Mouse (Mus musculus): ENCODE measurements around the gene Fgfr2. TPM values are rescaled to one million over a fixed set of nuclear protein-coding genes. Genes with fewer than 3 reads are reported as not detected.
"Not testable (repeated sequence)": the region's sequence is repeated elsewhere in the genome, so short reads cannot be mapped to it uniquely, and the experiment has no call there.

Gene Fgfr2
- polyA plus RNA-seq, 1 experiment from 2014 or later, result 169 TPM

GRCm38 (mm10) chr7:131133181-131133580 is 1990.0 kb downstream of the Fgfr2 start:
- Histone ChIP-seq H3K27ac (ENCODE audit: low read length) (no peak overlapping the region), H3K9me3 (ENCODE audit: control insufficient read depth, low read depth, low read length) (no peaks in the 10 kb centered on the region), H3K4me3 (ENCODE audit: low read depth, low read length) (no peak overlapping the region), H3K27me3 (ENCODE audit: control insufficient read depth, insufficient read depth, low read length) (no peaks in the 10 kb centered on the region), H3K4me1 (ENCODE audit: control insufficient read depth, insufficient read depth, low read length) (no peaks in the 10 kb centered on the region), H3K36me3 (ENCODE audit: control insufficient read depth, insufficient read depth, low read length) (no peaks in the 10 kb centered on the region), H3K9ac (replicated peaks; ENCODE audit: low read depth, low read length) (no peak overlapping the region), H3K4me2 (replicated peaks; ENCODE audit: low read depth, low read length) (no peak overlapping the region)
- ATAC-seq (ENCODE audit: insufficient number of reproducible peaks, insufficient read depth, low FRiP score, low read depth), result no peak
- WGBS, result 70% methylated on average over 3 of the region's 3 CpGs

GRCm38 (mm10) chr7:131130021-131130420 is 1993.1 kb downstream of the Fgfr2 start:
- H3K4me1 ChIP-seq (ENCODE audit: control insufficient read depth, insufficient read depth, low read length), result no peaks in the 10 kb centered on the region
- no peak overlapping the region for H3K27ac ChIP-seq (ENCODE audit: low read length)
- no peaks in the 10 kb centered on the region for H3K36me3 ChIP-seq (ENCODE audit: control insufficient read depth, insufficient read depth, low read length)
- no peaks in the 10 kb centered on the region for H3K9me3 ChIP-seq (ENCODE audit: control insufficient read depth, low read depth, low read length)
- H3K9ac ChIP-seq (replicated peaks; ENCODE audit: low read depth, low read length), result no peak overlapping the region
- no peaks in the 10 kb centered on the region for H3K27me3 ChIP-seq (ENCODE audit: control insufficient read depth, insufficient read depth, low read length)
- no peak; the same call in 1 of the 2 replicates for ATAC-seq (ENCODE audit: insufficient number of reproducible peaks, insufficient read depth, low FRiP score, low read depth)
- WGBS, result 54% methylated on average over 12 of the region's 12 CpGs
- H3K4me3 ChIP-seq (ENCODE audit: low read depth, low read length), result no peak overlapping the region
- no peak overlapping the region for H3K4me2 ChIP-seq (replicated peaks; ENCODE audit: low read depth, low read length)

GRCm38 (mm10) chr7:131122210-131122807 is 2000.8 kb downstream of the Fgfr2 start:
- no peaks in the 10 kb centered on the region for H3K9me3 ChIP-seq (ENCODE audit: control insufficient read depth, low read depth, low read length)
- no peaks in the 10 kb centered on the region for H3K27me3 ChIP-seq (ENCODE audit: control insufficient read depth, insufficient read depth, low read length)
- no peak overlapping the region for H3K4me3 ChIP-seq (ENCODE audit: low read depth, low read length)
- no peak overlapping the region for H3K27ac ChIP-seq (ENCODE audit: low read length)
- no peaks in the 10 kb centered on the region for H3K36me3 ChIP-seq (ENCODE audit: control insufficient read depth, insufficient read depth, low read length)
- H3K4me2 ChIP-seq (replicated peaks; ENCODE audit: low read depth, low read length), result no peak overlapping the region
- no peak overlapping the region for H3K9ac ChIP-seq (replicated peaks; ENCODE audit: low read depth, low read length)
- 94% methylated on average over 2 of the region's 2 CpGs for WGBS
- H3K4me1 ChIP-seq (ENCODE audit: control insufficient read depth, insufficient read depth, low read length), result no peaks in the 10 kb centered on the region
- no peak for ATAC-seq (ENCODE audit: insufficient number of reproducible peaks, insufficient read depth, low FRiP score, low read depth)

GRCm38 (mm10) chr7:131114434-131114833 is 2008.7 kb downstream of the Fgfr2 start:
- WGBS, result 85% methylated on average over 2 of the region's 2 CpGs
- no peak for ATAC-seq (ENCODE audit: insufficient number of reproducible peaks, insufficient read depth, low FRiP score, low read depth)
- no peak overlapping the region for H3K4me3 ChIP-seq (ENCODE audit: low read depth, low read length)

GRCm38 (mm10) chr7:131113676-131114075 is 2009.5 kb downstream of the Fgfr2 start:
- Histone ChIP-seq H3K4me3 (ENCODE audit: low read depth, low read length) (no peak overlapping the region), H3K27ac (ENCODE audit: low read length) (no peak overlapping the region), H3K36me3 (ENCODE audit: control insufficient read depth, insufficient read depth, low read length) (no peaks in the 10 kb centered on the region), H3K9ac (replicated peaks; ENCODE audit: low read depth, low read length) (no peak overlapping the region), H3K9me3 (ENCODE audit: control insufficient read depth, low read depth, low read length) (no peaks in the 10 kb centered on the region), H3K27me3 (ENCODE audit: control insufficient read depth, insufficient read depth, low read length) (no peaks in the 10 kb centered on the region), H3K4me1 (ENCODE audit: control insufficient read depth, insufficient read depth, low read length) (no peaks in the 10 kb centered on the region), H3K4me2 (replicated peaks; ENCODE audit: low read depth, low read length) (no peak overlapping the region)
- ATAC-seq (ENCODE audit: insufficient number of reproducible peaks, insufficient read depth, low FRiP score, low read depth), result no peak
- 49% methylated on average over 6 of the region's 6 CpGs for whole genome bisulfite sequencing

More at GRCm38 (mm10) chr7:131114434-131114833, 2008.7 kb downstream of the Fgfr2 start:
- Histone ChIP-seq H3K4me2 (replicated peaks; ENCODE audit: low read depth, low read length) (no peak overlapping the region), H3K4me1 (ENCODE audit: control insufficient read depth, insufficient read depth, low read length) (no peaks in the 10 kb centered on the region), H3K27ac (ENCODE audit: low read length) (no peak overlapping the region), H3K27me3 (ENCODE audit: control insufficient read depth, insufficient read depth, low read length) (no peaks in the 10 kb centered on the region), H3K9me3 (ENCODE audit: control insufficient read depth, low read depth, low read length) (no peaks in the 10 kb centered on the region), H3K36me3 (ENCODE audit: control insufficient read depth, insufficient read depth, low read length) (no peaks in the 10 kb centered on the region), H3K9ac (replicated peaks; ENCODE audit: low read depth, low read length) (no peak overlapping the region)

GRCm38 (mm10) chr7:131112486-131112885 is 2010.7 kb downstream of the Fgfr2 start:
- Histone ChIP-seq H3K9ac (replicated peaks; ENCODE audit: low read depth, low read length) (no peak overlapping the region), H3K27me3 (ENCODE audit: control insufficient read depth, insufficient read depth, low read length) (no peaks in the 10 kb centered on the region), H3K27ac (ENCODE audit: low read length) (no peak overlapping the region), H3K4me2 (replicated peaks; ENCODE audit: low read depth, low read length) (no peak overlapping the region), H3K9me3 (ENCODE audit: control insufficient read depth, low read depth, low read length) (no peaks in the 10 kb centered on the region), H3K36me3 (ENCODE audit: control insufficient read depth, insufficient read depth, low read length) (no peaks in the 10 kb centered on the region), H3K4me3 (ENCODE audit: low read depth, low read length) (no peak overlapping the region), H3K4me1 (ENCODE audit: control insufficient read depth, insufficient read depth, low read length) (no peaks in the 10 kb centered on the region)
- no peak for ATAC-seq (ENCODE audit: insufficient number of reproducible peaks, insufficient read depth, low FRiP score, low read depth)
- WGBS, result 38% methylated on average over 3 of the region's 3 CpGs

GRCm38 (mm10) chr7:131082403-131082802 is 2040.7 kb downstream of the Fgfr2 start:
- 85% methylated on average over 9 of the region's 9 CpGs for WGBS
- not testable (repeated sequence) for H3K27me3 ChIP-seq (ENCODE audit: control insufficient read depth, insufficient read depth, low read length); H3K9me3 ChIP-seq (ENCODE audit: control insufficient read depth, low read depth, low read length); H3K4me1 ChIP-seq (ENCODE audit: control insufficient read depth, insufficient read depth, low read length); H3K9ac ChIP-seq (replicated peaks; ENCODE audit: low read depth, low read length); H3K4me2 ChIP-seq (replicated peaks; ENCODE audit: low read depth, low read length); H3K27ac ChIP-seq (ENCODE audit: low read length); ATAC-seq (ENCODE audit: insufficient number of reproducible peaks, insufficient read depth, low FRiP score, low read depth); H3K4me3 ChIP-seq (ENCODE audit: low read depth, low read length); H3K36me3 ChIP-seq (ENCODE audit: control insufficient read depth, insufficient read depth, low read length)

GRCm38 (mm10) chr7:131075956-131076355 is 2047.2 kb downstream of the Fgfr2 start:
- H3K27ac ChIP-seq (ENCODE audit: low read length), result no peak overlapping the region

GRCm38 (mm10) chr7:131074098-131074497 is 2049.1 kb downstream of the Fgfr2 start:
- not testable (repeated sequence) for H3K27ac ChIP-seq (ENCODE audit: low read length); H3K4me1 ChIP-seq (ENCODE audit: control insufficient read depth, insufficient read depth, low read length); H3K27me3 ChIP-seq (ENCODE audit: control insufficient read depth, insufficient read depth, low read length); H3K4me2 ChIP-seq (replicated peaks; ENCODE audit: low read depth, low read length); H3K9me3 ChIP-seq (ENCODE audit: control insufficient read depth, low read depth, low read length); H3K9ac ChIP-seq (replicated peaks; ENCODE audit: low read depth, low read length); H3K4me3 ChIP-seq (ENCODE audit: low read depth, low read length); H3K36me3 ChIP-seq (ENCODE audit: control insufficient read depth, insufficient read depth, low read length); ATAC-seq (ENCODE audit: insufficient number of reproducible peaks, insufficient read depth, low FRiP score, low read depth)
- WGBS, result 81% methylated on average over 6 of the region's 6 CpGs

More at GRCm38 (mm10) chr7:131075956-131076355, 2047.2 kb downstream of the Fgfr2 start:
- Histone ChIP-seq H3K4me2 (replicated peaks; ENCODE audit: low read depth, low read length) (no peak overlapping the region), H3K27me3 (ENCODE audit: control insufficient read depth, insufficient read depth, low read length) (no peaks in the 10 kb centered on the region), H3K4me1 (ENCODE audit: control insufficient read depth, insufficient read depth, low read length) (no peaks in the 10 kb centered on the region), H3K9ac (replicated peaks; ENCODE audit: low read depth, low read length) (no peak overlapping the region), H3K4me3 (ENCODE audit: low read depth, low read length) (no peak overlapping the region), H3K36me3 (ENCODE audit: control insufficient read depth, insufficient read depth, low read length) (no peaks in the 10 kb centered on the region), H3K9me3 (ENCODE audit: control insufficient read depth, low read depth, low read length) (no peaks in the 10 kb centered on the region)
- no peak for ATAC-seq (ENCODE audit: insufficient number of reproducible peaks, insufficient read depth, low FRiP score, low read depth)
- 0% methylated on average over 1 of the region's 1 CpGs for WGBS

Measured in stomach, embryonic 14.5 days (tissue).